Mouse (Mus musculus) stomach, postnatal 0 days (tissue): ENCODE measurements around the gene Prkaa2. TPM values are rescaled to one million over a fixed set of nuclear protein-coding genes. Genes with fewer than 3 reads are reported as not detected.
A peak's percentile ranks its signal among the peaks of the same experiment; 100 is the strongest.
"Not testable (repeated sequence)": the region's sequence is repeated elsewhere in the genome, so short reads cannot be mapped to it uniquely, and the experiment has no call there.

ENCODE experiments used
- ATAC-seq: fragments of 200-750 bp; cut with Nextera tagmentation; 2 replicates; pipeline ENCODE4 v1.8.0; 2017; ENCODE audit not compliant: low FRiP score, low TSS enrichment
- DNase-seq: peaks from one replicate; pipeline ENCODE4 v3.0.0-alpha.2; 2016; ENCODE audit warnings: low spot score
- H3K27ac ChIP-seq: fragments of 300-500 bp; sonication (generic); replicated peaks from 2 replicates; pipeline ENCODE4 v1.5.1; 2014; ENCODE audit warnings: mild to moderate bottlenecking, control low read depth
- H3K27me3 ChIP-seq: fragments of 300-500 bp; sonication (generic); 2 replicates; pipeline ENCODE4 v1.6.1; 2014; ENCODE audit warnings: low read length; ENCODE audit not compliant: control insufficient read depth, insufficient read depth
- H3K36me3 ChIP-seq: fragments of 300-500 bp; sonication (generic); 2 replicates; pipeline ENCODE4 v1.6.1; 2014; ENCODE audit warnings: low read length, mixed read lengths; ENCODE audit not compliant: control insufficient read depth, insufficient read depth
- H3K4me1 ChIP-seq: fragments of 300-500 bp; sonication (generic); replicated peaks from 2 replicates; pipeline ENCODE4 v1.6.1; 2014; ENCODE audit warnings: antibody characterized with exemption; ENCODE audit not compliant: control insufficient read depth, insufficient read depth
- H3K4me2 ChIP-seq: fragments of 300-500 bp; sonication (generic); replicated peaks from 2 replicates; pipeline ENCODE4 v1.6.1; 2014; ENCODE audit warnings: low read depth, mild to moderate bottlenecking, control low read depth, moderate library complexity
- H3K4me3 ChIP-seq: fragments of 300-500 bp; sonication (generic); 2 replicates; pipeline ENCODE4 v1.5.1; 2014; ENCODE audit warnings: low read depth, low read length, control low read depth
- H3K9ac ChIP-seq: fragments of 300-500 bp; sonication (generic); 2 replicates; pipeline ENCODE4 v1.6.1; 2014; ENCODE audit warnings: mild to moderate bottlenecking, low read length, control low read depth, mixed read lengths
- H3K9me3 ChIP-seq: fragments of 300-500 bp; sonication (generic); 2 replicates; pipeline ENCODE4 v1.6.1; 2016; ENCODE audit warnings: low read length; ENCODE audit not compliant: control insufficient read depth
- CTCF ChIP-seq: IDR thresholded peaks from 2 replicates; pipeline ENCODE4 v1.5.1; 2016; ENCODE audit warnings: antibody characterized with exemption, low read depth, mild to moderate bottlenecking, moderate library complexity
- EP300 ChIP-seq: optimal IDR thresholded peaks from 2 replicates; pipeline ENCODE3; 2016; ENCODE audit warnings: antibody characterized with exemption
- WGBS: fragments of 180-500 bp; shearing (Covaris S2); extraction: QIAGEN DNeasy Blood & Tissue Kit; methylation state at CpG from one replicate; pipeline ENCODE4 v1.1.7; 2014; 5-methylcytosine and 5-hydroxymethylcytosine counted together
- polyA plus RNA-seq: library from polyadenylated mRNA; unstranded; fragments of >200 nt; fragmentation: Nextera tagmentation; extraction: Ambion mirVana; gene quantifications from 2 replicates; pipeline ENCODE4 v1.2.1, GENCODE M21; 2015

The Prkaa2 gene
- polyA plus RNA-seq, 1 experiment from 2014 or later: 4.5 TPM

- not testable (repeated sequence) for H3K9ac ChIP-seq, DNase-seq, H3K4me2 ChIP-seq, H3K27me3 ChIP-seq, H3K9me3 ChIP-seq, H3K4me3 ChIP-seq, H3K27ac ChIP-seq, H3K36me3 ChIP-seq, H3K4me1 ChIP-seq, ATAC-seq
- WGBS: 86% methylated on average over 11 of the region's 12 CpGs
- peak; percentile 69 for TF ChIP-seq CTCF
Measured at GRCm38 (mm10) chr4:105004649-105005048, 105.0 kb downstream of the Prkaa2 start.

GRCm38 (mm10) chr4:105004135-105004534 lies 105.6 kb downstream of the Prkaa2 start:
- Histone ChIP-seq H3K36me3 (no peaks in the 10 kb centered on the region), H3K4me1 (no peaks in the 10 kb centered on the region), H3K9ac (no peak overlapping the region), H3K4me3 (no peak overlapping the region), H3K9me3 (no peaks in the 10 kb centered on the region), H3K4me2 (no peak overlapping the region), H3K27ac (no peak overlapping the region), H3K27me3 (no peaks in the 10 kb centered on the region)
- no peak for TF ChIP-seq CTCF
- no peak for TF ChIP-seq EP300
- 60% methylated on average over 8 of the region's 8 CpGs for WGBS
- ATAC-seq (no peak), DNase-seq (no peak)

GRCm38 (mm10) chr4:105001736-105002135 lies 108.0 kb downstream of the Prkaa2 start:
- Histone ChIP-seq H3K9me3 (no peaks in the 10 kb centered on the region), H3K27ac (no peak overlapping the region), H3K36me3 (no peaks in the 10 kb centered on the region), H3K27me3 (no peaks in the 10 kb centered on the region), H3K9ac (no peak overlapping the region), H3K4me1 (no peaks in the 10 kb centered on the region), H3K4me2 (no peak overlapping the region), H3K4me3 (no peak overlapping the region)
- ATAC-seq (no peak), DNase-seq (no peak)
- TF ChIP-seq EP300 (no peak), CTCF (no peak)
- 52% methylated on average over 1 of the region's 1 CpGs for WGBS

GRCm38 (mm10) chr4:104999702-105000101 lies 110.0 kb downstream of the Prkaa2 start:
- ATAC-seq (no peak), DNase-seq (no peak)
- Histone ChIP-seq H3K4me2 (no peak overlapping the region), H3K4me1 (no peaks in the 10 kb centered on the region), H3K9ac (no peak overlapping the region), H3K27me3 (no peaks in the 10 kb centered on the region), H3K9me3 (no peaks in the 10 kb centered on the region), H3K4me3 (no peak overlapping the region), H3K27ac (no peak overlapping the region), H3K36me3 (no peaks in the 10 kb centered on the region)
- 59% methylated on average over 5 of the region's 5 CpGs for WGBS
- no peak for TF ChIP-seq EP300
- TF ChIP-seq CTCF: no peak

GRCm38 (mm10) chr4:104993140-104993874 lies 116.4 kb downstream of the Prkaa2 start:
- no peaks in the 10 kb centered on the region for H3K36me3 ChIP-seq
- WGBS: 86% methylated on average over 10 of the region's 10 CpGs
- no peak overlapping the region for H3K4me2 ChIP-seq
- ATAC-seq: no peak
- TF ChIP-seq EP300 (no peak), CTCF (no peak)
- no peak overlapping the region for H3K4me3 ChIP-seq
- no peaks in the 10 kb centered on the region for H3K9me3 ChIP-seq
- no peaks in the 10 kb centered on the region for H3K4me1 ChIP-seq
- H3K27ac ChIP-seq: no peak overlapping the region
- no peak for DNase-seq
- H3K27me3 ChIP-seq: no peaks in the 10 kb centered on the region
- no peak overlapping the region for H3K9ac ChIP-seq

- ATAC-seq: no peak
- no peak for TF ChIP-seq EP300
- no peak for TF ChIP-seq CTCF
- no peak overlapping the region for H3K9ac ChIP-seq
- H3K27me3 ChIP-seq: no peaks in the 10 kb centered on the region
- H3K4me1 ChIP-seq: no peaks in the 10 kb centered on the region
- no peak overlapping the region for H3K4me2 ChIP-seq
- H3K9me3 ChIP-seq: no peaks in the 10 kb centered on the region
- H3K4me3 ChIP-seq: no peak overlapping the region
- H3K27ac ChIP-seq: no peak overlapping the region
- WGBS: 81% methylated on average over 3 of the region's 3 CpGs
- H3K36me3 ChIP-seq: no peaks in the 10 kb centered on the region
- DNase-seq: no peak
Measured at GRCm38 (mm10) chr4:104992271-104992670, 117.4 kb downstream of the Prkaa2 start.
